Mouse (Mus musculus) limb, embryonic 14.5 days (tissue): ENCODE measurements around the gene Cxadr. TPM values are rescaled to one million over a fixed set of nuclear protein-coding genes. Genes with fewer than 3 reads are reported as not detected.

Experiments
- ATAC-seq: fragments of 200-750 bp; cut with Nextera tagmentation; 2 replicates; pipeline ENCODE4 v1.8.0; 2017; ENCODE audit warnings: low read depth, moderate number of reproducible peaks, moderate TSS enrichment; ENCODE audit not compliant: low FRiP score
- DNase-seq: peaks from one replicate; pipeline ENCODE4 v3.0.0-alpha.2; 2015; ENCODE audit warnings: low spot score
- H3K27ac ChIP-seq: fragments of 300-500 bp; sonication (generic); replicated peaks from 2 replicates; pipeline ENCODE4 v1.5.1; 2014; ENCODE audit warnings: low read depth, mild to moderate bottlenecking, low read length, moderate library complexity, mixed read lengths
- H3K27me3 ChIP-seq: fragments of 300-500 bp; sonication (generic); 2 replicates; pipeline ENCODE4 v1.6.1; 2014; ENCODE audit warnings: low read length, mixed read lengths; ENCODE audit not compliant: control insufficient read depth, insufficient read depth
- H3K36me3 ChIP-seq: fragments of 300-500 bp; sonication (generic); 2 replicates; pipeline ENCODE4 v1.6.1; 2014; ENCODE audit warnings: mild to moderate bottlenecking, low read length, moderate library complexity, mixed read lengths; ENCODE audit not compliant: control insufficient read depth, insufficient read depth
- H3K4me1 ChIP-seq: fragments of 300-500 bp; sonication (generic); 2 replicates; pipeline ENCODE4 v1.6.1; 2014; ENCODE audit warnings: antibody characterized with exemption, low read length, mixed read lengths; ENCODE audit not compliant: control insufficient read depth, insufficient read depth
- H3K4me2 ChIP-seq: fragments of 300-500 bp; sonication (generic); replicated peaks from 2 replicates; pipeline ENCODE4 v1.6.1; 2014; ENCODE audit warnings: low read depth, mild to moderate bottlenecking, low read length, moderate library complexity; ENCODE audit not compliant: severe bottlenecking
- H3K4me3 ChIP-seq: fragments of 300-500 bp; sonication (generic); replicated peaks from 2 replicates; pipeline ENCODE4 v1.5.1; 2014; ENCODE audit warnings: low read length
- H3K9ac ChIP-seq: fragments of 300-500 bp; sonication (generic); 2 replicates; pipeline ENCODE4 v1.6.1; 2014; ENCODE audit warnings: mild to moderate bottlenecking, low read depth, low read length, moderate library complexity; ENCODE audit not compliant: severe bottlenecking
- H3K9me3 ChIP-seq: fragments of 300-500 bp; sonication (generic); 2 replicates; pipeline ENCODE4 v1.6.1; 2016; ENCODE audit warnings: low read length; ENCODE audit not compliant: control insufficient read depth
- POLR2A ChIP-seq: fragments of 200-500 bp; IDR thresholded peaks from 2 replicates; pipeline ENCODE4 v1.8.0; 2012; ENCODE audit warnings: inconsistent platforms, mild to moderate bottlenecking, moderate library complexity, borderline replicate concordance; ENCODE audit not compliant: insufficient read depth, insufficient read length; ENCODE audit errors: extremely low read depth
- WGBS: fragments of 180-500 bp; shearing (Covaris S2); extraction: QIAGEN DNeasy Blood & Tissue Kit; methylation state at CpG from one replicate; pipeline ENCODE4 v1.1.7; 2014; 5-methylcytosine and 5-hydroxymethylcytosine counted together
- polyA plus RNA-seq, 2 experiments: library from polyadenylated mRNA; depleted of rRNA in 1 of 2; stranded (reverse) in 1 of 2; unstranded in 1 of 2; fragments of >200 nt; fragmentation: Nextera tagmentation in 1 of 2; extraction: Ambion mirVana in 1 of 2; gene quantifications; 2 replicates each; pipeline versions ENCODE4 v1.2.1 to v1.2.3; 2012 to 2014

Cxadr gene
- polyA plus RNA-seq, 2 experiments, result 11.5 to 11.6 TPM

- H3K4me1 ChIP-seq, result no peaks in the 10 kb centered on the region
- ATAC-seq, result no peak
- WGBS, result 72% methylated on average over 3 of the region's 3 CpGs
- H3K9me3 ChIP-seq, result no peaks in the 10 kb centered on the region
- no peak overlapping the region for H3K4me3 ChIP-seq
- no peak for TF ChIP-seq POLR2A
- H3K27ac ChIP-seq, result no peak overlapping the region
- H3K9ac ChIP-seq, result no peak overlapping the region
- DNase-seq, result no peak
- no peaks in the 10 kb centered on the region for H3K27me3 ChIP-seq
- no peaks in the 10 kb centered on the region for H3K36me3 ChIP-seq
- H3K4me2 ChIP-seq, result no peak overlapping the region
These were observed 88.7 kb downstream of the Cxadr start for GRCm38 (mm10) chr16:78389986-78390385.

GRCm38 (mm10) chr16:78391354-78391753 lies 90.1 kb downstream of the Cxadr start:
- H3K36me3 ChIP-seq, result no peaks in the 10 kb centered on the region
- DNase-seq (no peak), ATAC-seq (no peak)
- H3K27ac ChIP-seq, result no peak overlapping the region
- no peaks in the 10 kb centered on the region for H3K27me3 ChIP-seq
- no peak overlapping the region for H3K9ac ChIP-seq
- H3K4me1 ChIP-seq, result no peaks in the 10 kb centered on the region
- no peak overlapping the region for H3K4me3 ChIP-seq
- no peak for TF ChIP-seq POLR2A
- H3K9me3 ChIP-seq, result no peaks in the 10 kb centered on the region
- 71% methylated on average over 2 of the region's 2 CpGs for WGBS
- H3K4me2 ChIP-seq, result no peak overlapping the region

GRCm38 (mm10) chr16:78398734-78399133 lies 97.4 kb downstream of the Cxadr start:
- no peak overlapping the region for H3K4me3 ChIP-seq
- H3K9me3 ChIP-seq, result no peaks in the 10 kb centered on the region
- ATAC-seq (no peak), DNase-seq (no peak)
- H3K4me2 ChIP-seq, result no peak overlapping the region
- no peak overlapping the region for H3K9ac ChIP-seq
- WGBS, result 72% methylated on average over 6 of the region's 6 CpGs
- H3K4me1 ChIP-seq, result no peaks in the 10 kb centered on the region
- H3K27ac ChIP-seq, result no peak overlapping the region
- H3K27me3 ChIP-seq, result no peaks in the 10 kb centered on the region
- no peaks in the 10 kb centered on the region for H3K36me3 ChIP-seq
- TF ChIP-seq POLR2A, result no peak

GRCm38 (mm10) chr16:78399423-78399822 lies 98.1 kb downstream of the Cxadr start:
- 84% methylated on average over 3 of the region's 3 CpGs for WGBS
- Histone ChIP-seq H3K27ac (no peak overlapping the region), H3K9ac (no peak overlapping the region), H3K27me3 (no peaks in the 10 kb centered on the region), H3K4me1 (no peaks in the 10 kb centered on the region), H3K9me3 (no peaks in the 10 kb centered on the region), H3K4me3 (no peak overlapping the region), H3K36me3 (no peaks in the 10 kb centered on the region), H3K4me2 (no peak overlapping the region)
- DNase-seq (no peak), ATAC-seq (no peak)
- TF ChIP-seq POLR2A, result no peak

GRCm38 (mm10) chr16:78402316-78402715 lies 101.0 kb downstream of the Cxadr start:
- no peak for DNase-seq
- ATAC-seq, result no peak
- H3K9me3 ChIP-seq, result no peaks in the 10 kb centered on the region
- 43% methylated on average over 2 of the region's 2 CpGs for WGBS
- H3K9ac ChIP-seq, result no peak overlapping the region
- no peak overlapping the region for H3K27ac ChIP-seq
- no peak overlapping the region for H3K4me3 ChIP-seq
- H3K4me1 ChIP-seq, result no peaks in the 10 kb centered on the region
- TF ChIP-seq POLR2A, result no peak
- no peak overlapping the region for H3K4me2 ChIP-seq
- no peaks in the 10 kb centered on the region for H3K36me3 ChIP-seq
- H3K27me3 ChIP-seq, result no peaks in the 10 kb centered on the region

- Histone ChIP-seq H3K27ac (no peak overlapping the region), H3K9ac (no peak overlapping the region), H3K27me3 (no peaks in the 10 kb centered on the region), H3K9me3 (no peaks in the 10 kb centered on the region), H3K4me3 (no peak overlapping the region), H3K4me2 (no peak overlapping the region), H3K36me3 (no peaks in the 10 kb centered on the region), H3K4me1 (no peaks in the 10 kb centered on the region)
- ATAC-seq (no peak), DNase-seq (no peak)
- 78% methylated on average over 2 of the region's 2 CpGs for WGBS
- TF ChIP-seq POLR2A, result no peak
These were observed 105.4 kb downstream of the Cxadr start for GRCm38 (mm10) chr16:78406657-78407056.
